Mouse (Mus musculus): ENCODE measurements around the gene Gm21958. TPM values are rescaled to one million over a fixed set of nuclear protein-coding genes. Genes with fewer than 3 reads are reported as not detected.

The Gm21958 gene
- polyA plus RNA-seq, 1 experiment from 2014 or later = 0.43 TPM

- no peak overlapping the region for H3K27ac ChIP-seq
- WGBS = 74% methylated on average over 5 of the region's 5 CpGs
- ATAC-seq (replicated peaks; ENCODE audit: low FRiP score, low read depth) = no peak
Measured at GRCm38 (mm10) chr3:54699759-54700301, 14.3 kb downstream of the Gm21958 start.

GRCm38 (mm10) chr3:54693056-54693415 is 21.1 kb downstream of the Gm21958 start:
- 0% methylated on average over 8 of the region's 8 CpGs for WGBS
- Histone ChIP-seq H3K4me1 (replicated peaks; ENCODE audit: insufficient read depth, low read length) (no peaks in the 10 kb centered on the region), H3K9ac (ENCODE audit: low read depth, low read length) (peak overlapping the region; percentile 78), H3K27ac (peak overlapping the region; percentile 93), H3K27me3 (ENCODE audit: insufficient read depth, low read length) (no peaks in the 10 kb centered on the region), H3K9me3 (replicated peaks; ENCODE audit: low read length) (no peaks in the 10 kb centered on the region), H3K4me2 (ENCODE audit: low read length) (peak overlapping the region; percentile 48), H3K36me3 (ENCODE audit: insufficient read depth, low read length) (peaks cover 10% of the 10 kb centered on the region; the same call in 1 of the 2 replicates), H3K4me3 (replicated peaks; ENCODE audit: low read depth, low read length) (peak overlapping the region; percentile 81)
- ATAC-seq (replicated peaks; ENCODE audit: low FRiP score, low read depth) (no peak), DNase-seq (ENCODE audit: low spot score) (no peak)
- TF ChIP-seq CTCF (IDR thresholded peaks at IDR 0.05; ENCODE audit: low read depth) = no peak

More at GRCm38 (mm10) chr3:54699759-54700301, 14.3 kb downstream of the Gm21958 start:
- no peak overlapping the region for H3K4me3 ChIP-seq (replicated peaks; ENCODE audit: low read depth, low read length)
- H3K27me3 ChIP-seq (ENCODE audit: insufficient read depth, low read length) = no peaks in the 10 kb centered on the region
- peaks cover 41% of the 10 kb centered on the region; the same call in 1 of the 2 replicates for H3K36me3 ChIP-seq (ENCODE audit: insufficient read depth, low read length)
- no peak overlapping the region for H3K9ac ChIP-seq (ENCODE audit: low read depth, low read length)
- no peaks in the 10 kb centered on the region for H3K9me3 ChIP-seq (replicated peaks; ENCODE audit: low read length)
- DNase-seq (ENCODE audit: low spot score) = no peak
- no peaks in the 10 kb centered on the region for H3K4me1 ChIP-seq (replicated peaks; ENCODE audit: insufficient read depth, low read length)
- no peak for TF ChIP-seq CTCF (IDR thresholded peaks at IDR 0.05; ENCODE audit: low read depth)
- no peak overlapping the region for H3K4me2 ChIP-seq (ENCODE audit: low read length)

DNA sequence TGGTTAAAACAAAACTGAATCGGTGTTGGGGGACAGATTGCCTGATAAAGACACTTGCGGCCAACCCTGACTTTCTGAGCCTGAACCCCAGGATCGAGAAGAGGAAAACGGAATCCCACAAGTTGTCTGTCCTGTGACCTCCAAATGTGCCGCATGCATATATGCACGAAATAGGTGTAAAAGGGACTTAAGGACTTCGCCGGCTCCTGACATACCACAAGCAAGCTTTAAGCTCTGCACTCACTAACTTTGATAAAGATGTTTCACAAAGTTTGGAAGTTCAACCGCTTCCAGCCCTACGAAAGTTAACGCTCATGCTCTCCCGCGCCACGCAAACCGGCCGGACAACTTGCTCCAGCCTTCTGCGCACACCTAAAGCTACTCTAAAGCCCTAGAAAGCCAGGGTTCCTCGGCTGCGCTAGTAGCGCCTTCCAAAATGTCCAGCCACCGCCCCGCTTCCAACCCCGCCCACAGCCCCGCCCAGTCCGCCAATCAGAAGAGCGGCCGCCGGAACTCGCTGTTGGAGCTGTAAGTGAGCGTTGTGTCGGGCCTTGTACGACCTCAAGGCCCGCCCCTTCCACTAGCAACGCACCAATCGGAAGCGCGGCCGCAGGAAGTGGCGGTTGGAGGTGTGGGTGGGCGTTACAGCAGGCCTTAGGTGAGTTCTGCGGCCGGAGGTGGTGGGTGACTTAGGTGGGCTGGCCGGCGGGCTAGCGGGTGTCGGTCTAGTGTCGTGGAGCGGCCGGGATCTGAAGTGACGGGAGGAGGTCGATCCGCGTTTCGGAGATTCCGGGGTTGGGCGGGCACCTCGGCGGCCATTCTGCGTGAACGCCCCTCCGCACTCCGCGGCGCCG is 21.7 kb downstream of the Gm21958 start, which contains the start of gene Supt20:
Supt20 (plus strand) TSS at position 606 of the 854 bp plus-strand sequence.
- Histone ChIP-seq H3K9ac (ENCODE audit: low read depth, low read length) (peak within 1 kb of the TSS; percentile 78), H3K4me3 (replicated peaks; ENCODE audit: low read depth, low read length) (peak within 1 kb of the TSS; percentile 81), H3K9me3 (replicated peaks; ENCODE audit: low read length) (no peaks in the 10 kb centered on the region), H3K27ac (peak within 1 kb of the TSS; percentile 93), H3K27me3 (ENCODE audit: insufficient read depth, low read length) (no peaks in the 10 kb centered on the region), H3K4me1 (replicated peaks; ENCODE audit: insufficient read depth, low read length) (no peaks in the 10 kb centered on the region), H3K36me3 (ENCODE audit: insufficient read depth, low read length) (peaks cover 10% of the 10 kb centered on the region; the same call in 1 of the 2 replicates), H3K4me2 (ENCODE audit: low read length) (peak within 1 kb of the TSS; percentile 83)
- ATAC-seq (replicated peaks; ENCODE audit: low FRiP score, low read depth) = peak; percentile 99
- DNase-seq (ENCODE audit: low spot score) = peak; percentile 99
- TF ChIP-seq CTCF (IDR thresholded peaks at IDR 0.05; ENCODE audit: low read depth) = no peak
- 2% methylated on average over 65 of the region's 65 CpGs for WGBS

DNA sequence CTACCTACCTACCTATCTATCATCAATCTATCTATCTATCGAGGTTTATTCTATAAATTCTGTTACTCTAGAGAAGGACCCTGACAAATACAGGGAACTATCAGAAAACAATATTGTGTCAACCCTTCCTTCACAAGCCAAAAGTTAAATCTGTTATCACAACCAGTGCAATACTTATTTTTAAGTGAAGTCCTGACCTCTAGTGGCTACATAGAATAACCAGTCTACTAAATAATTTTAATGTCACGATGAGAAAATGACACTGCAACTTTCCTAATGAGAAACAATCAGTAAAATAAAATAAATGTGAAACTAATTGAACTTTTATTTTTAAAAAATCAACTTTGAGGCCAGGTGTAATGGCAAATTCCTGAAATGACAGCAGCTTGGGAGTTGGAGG is 25.1 kb downstream of the Gm21958 start:
- TF ChIP-seq CTCF (IDR thresholded peaks at IDR 0.05; ENCODE audit: low read depth) = peak; percentile 73
- Histone ChIP-seq H3K9me3 (replicated peaks; ENCODE audit: low read length) (no peaks in the 10 kb centered on the region), H3K9ac (ENCODE audit: low read depth, low read length) (no peak overlapping the region), H3K36me3 (ENCODE audit: insufficient read depth, low read length) (no peaks in the 10 kb centered on the region), H3K4me2 (ENCODE audit: low read length) (no peak overlapping the region), H3K27ac (no peak overlapping the region), H3K4me3 (replicated peaks; ENCODE audit: low read depth, low read length) (no peak overlapping the region), H3K4me1 (replicated peaks; ENCODE audit: insufficient read depth, low read length) (no peaks in the 10 kb centered on the region), H3K27me3 (ENCODE audit: insufficient read depth, low read length) (no peaks in the 10 kb centered on the region)
- DNase-seq (ENCODE audit: low spot score) (peak; percentile 82), ATAC-seq (replicated peaks; ENCODE audit: low FRiP score, low read depth) (no peak)
- WGBS = 43% methylated on average over 2 of the region's 2 CpGs

DNA sequence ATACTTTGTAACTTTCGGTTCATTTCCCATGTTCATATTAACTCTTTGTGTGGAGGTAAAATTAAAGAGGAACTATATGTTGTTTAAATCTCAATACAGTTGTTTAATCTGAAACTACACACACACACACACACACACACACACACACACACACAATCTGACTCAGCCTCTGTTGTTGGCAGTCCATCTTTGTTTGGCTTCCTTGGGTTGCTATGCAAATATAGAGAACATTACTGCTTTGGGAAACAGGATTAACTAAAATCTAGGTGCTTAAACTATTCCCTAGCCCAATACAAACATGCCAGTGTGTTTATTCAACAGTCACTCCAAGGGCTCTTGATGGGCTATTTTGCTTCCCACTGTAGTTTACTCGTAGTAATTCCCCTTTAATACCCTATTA is 26.9 kb downstream of the Gm21958 start:
- H3K36me3 ChIP-seq (ENCODE audit: insufficient read depth, low read length) = no peaks in the 10 kb centered on the region
- no peak for TF ChIP-seq CTCF (IDR thresholded peaks at IDR 0.05; ENCODE audit: low read depth)
- no peaks in the 10 kb centered on the region for H3K4me1 ChIP-seq (replicated peaks; ENCODE audit: insufficient read depth, low read length)
- H3K27me3 ChIP-seq (ENCODE audit: insufficient read depth, low read length) = no peaks in the 10 kb centered on the region
- no peak overlapping the region for H3K4me3 ChIP-seq (replicated peaks; ENCODE audit: low read depth, low read length)
- 61% methylated on average over 2 of the region's 2 CpGs for WGBS
- no peak for ATAC-seq (replicated peaks; ENCODE audit: low FRiP score, low read depth)
- H3K27ac ChIP-seq = no peak overlapping the region
- H3K9ac ChIP-seq (ENCODE audit: low read depth, low read length) = no peak overlapping the region
- no peak overlapping the region for H3K4me2 ChIP-seq (ENCODE audit: low read length)
- H3K9me3 ChIP-seq (replicated peaks; ENCODE audit: low read length) = no peaks in the 10 kb centered on the region
- DNase-seq (ENCODE audit: low spot score) = no peak

- TF ChIP-seq CTCF (IDR thresholded peaks at IDR 0.05; ENCODE audit: low read depth) = no peak
- no peaks in the 10 kb centered on the region for H3K27me3 ChIP-seq (ENCODE audit: insufficient read depth, low read length)
Measured at GRCm38 (mm10) chr3:54685202-54685601, 29.0 kb downstream of the Gm21958 start.

More at GRCm38 (mm10) chr3:54685202-54685601, 29.0 kb downstream of the Gm21958 start:
- Histone ChIP-seq H3K27ac (no peak overlapping the region), H3K9me3 (replicated peaks; ENCODE audit: low read length) (no peaks in the 10 kb centered on the region), H3K9ac (ENCODE audit: low read depth, low read length) (no peak overlapping the region), H3K36me3 (ENCODE audit: insufficient read depth, low read length) (no peaks in the 10 kb centered on the region), H3K4me2 (ENCODE audit: low read length) (no peak overlapping the region), H3K4me3 (replicated peaks; ENCODE audit: low read depth, low read length) (no peak overlapping the region), H3K4me1 (replicated peaks; ENCODE audit: insufficient read depth, low read length) (no peaks in the 10 kb centered on the region; the same call in 1 of the 2 replicates)
- WGBS = 93% methylated on average over 3 of the region's 3 CpGs
- DNase-seq (ENCODE audit: low spot score) (no peak), ATAC-seq (replicated peaks; ENCODE audit: low FRiP score, low read depth) (no peak)

All from kidney, postnatal 0 days (tissue).